In the genomic region with DNA sequence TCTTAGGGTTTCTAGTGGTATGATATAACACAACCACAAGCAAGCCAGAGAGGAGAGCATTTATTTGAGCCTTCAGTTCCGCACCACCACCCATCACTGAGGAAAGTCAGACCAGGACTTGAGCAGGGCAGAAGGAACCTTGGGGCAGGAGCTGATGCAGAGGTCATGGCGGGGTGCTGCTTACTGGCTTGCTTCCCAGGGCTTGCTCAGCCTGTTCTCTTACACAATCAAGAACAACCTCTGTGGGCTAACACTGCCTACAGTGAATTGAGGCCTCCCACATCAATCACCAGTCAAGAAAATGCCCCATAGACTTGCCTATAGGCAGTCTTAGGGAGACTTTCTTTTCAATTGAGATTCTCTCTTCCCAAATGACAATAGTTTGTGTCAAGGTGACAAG, we compare ENCODE assay signal across 16 mouse cellular contexts.
DNase-seq lines count a peak whose midpoint lies in the region; ATAC-seq and TF ChIP-seq lines count a peak whose summit lies in the region.
"Had no signal": no experiment of that assay in that cellular context is flagged by ENCODE, and none has a peak within 500 bp of the region (broad histone marks: within the 10 kb centered on the region; RNA-seq: fewer than 3 reads in every experiment).

No protein-coding gene starts in this region.

- no peaks in the 10 kb centered on the region for H3K27me3 ChIP-seq in kidney, adult 2 months (replicated peaks; ENCODE audit: control insufficient read depth, insufficient read depth, low read length)
- no peaks in the 10 kb centered on the region for H3K27me3 ChIP-seq in midbrain, embryonic 14.5 days (ENCODE audit: control insufficient read depth, insufficient read depth, low read length)
- H3K27me3 ChIP-seq: embryonic facial prominence, embryonic 15.5 days; heart, embryonic 15.5 days; hindbrain, embryonic 12.5 days; intestine, embryonic 15.5 days; liver, embryonic 12.5 days; neural tube, embryonic 13.5 days had no signal

- H3K4me2 ChIP-seq in midbrain, embryonic 14.5 days (ENCODE audit: low read length): no peak overlapping the region
- H3K4me2 ChIP-seq: embryonic facial prominence, embryonic 15.5 days; heart, embryonic 15.5 days; hindbrain, embryonic 12.5 days; intestine, embryonic 15.5 days; liver, embryonic 12.5 days; neural tube, embryonic 13.5 days had no signal

- no peak for ATAC-seq in midbrain, embryonic 14.5 days (ENCODE audit: low FRiP score, low TSS enrichment)
- ATAC-seq: intestine, embryonic 15.5 days; liver, embryonic 12.5 days had no signal

- H3K36me3 ChIP-seq in kidney, adult 2 months (ENCODE audit: control insufficient read depth, insufficient read depth, low read length): no peaks in the 10 kb centered on the region
- H3K36me3 ChIP-seq in midbrain, embryonic 14.5 days (ENCODE audit: control insufficient read depth, insufficient read depth, low read length): no peaks in the 10 kb centered on the region
- H3K36me3 ChIP-seq: embryonic facial prominence, embryonic 15.5 days; heart, embryonic 15.5 days; hindbrain, embryonic 12.5 days; intestine, embryonic 15.5 days; liver, embryonic 12.5 days; neural tube, embryonic 13.5 days had no signal

- H3K9me3 ChIP-seq in midbrain, embryonic 14.5 days (ENCODE audit: control insufficient read depth, low read length): no peaks in the 10 kb centered on the region
- H3K9me3 ChIP-seq: embryonic facial prominence, embryonic 15.5 days; heart, embryonic 15.5 days; hindbrain, embryonic 12.5 days; intestine, embryonic 15.5 days; liver, embryonic 12.5 days; neural tube, embryonic 13.5 days had no signal

- DNase-seq in urinary bladder, adult 18-20 months (ENCODE audit: low spot score in 2 of 2): peak; percentile 8 to 16
- DNase-seq in urinary bladder, adult 2 months (ENCODE audit: low spot score): no peak
- DNase-seq in adrenal gland, adult 8-10 months: peak; percentile 83
- peak; percentile 21 for DNase-seq in kidney, adult 2 months
- peak; percentile 43 for DNase-seq in lung, postnatal 36 days
- DNase-seq in midbrain, embryonic 14.5 days: no peak
- DNase-seq in neural tube, embryonic 10.5 days (ENCODE audit: extremely low spot score, low spot score): no peak
- no peak for DNase-seq in thymus, postnatal 0 days (ENCODE audit: low spot score)
- DNase-seq: left cerebral cortex, postnatal 4 days; thymus, adult 18-20 months had no signal

- WGBS in kidney, adult 2 months: 60% methylated on average over 2 of the region's 2 CpGs
- 88% methylated on average over 2 of the region's 2 CpGs for WGBS in midbrain, embryonic 14.5 days

- no peak for TF ChIP-seq CTCF in kidney, adult 2 months (conservative IDR thresholded peaks at IDR 0.05; ENCODE audit: insufficient read depth, insufficient read length, low read depth, low read length)

- no peak overlapping the region for H3K4me3 ChIP-seq in kidney, adult 2 months (ENCODE audit: insufficient read depth, low read depth, low read length)
- no peak overlapping the region for H3K4me3 ChIP-seq in midbrain, embryonic 14.5 days (replicated peaks; ENCODE audit: low read depth, low read length)
- H3K4me3 ChIP-seq: embryonic facial prominence, embryonic 15.5 days; heart, embryonic 15.5 days; hindbrain, embryonic 12.5 days; intestine, embryonic 15.5 days; liver, embryonic 12.5 days; neural tube, embryonic 13.5 days had no signal

- H3K27ac ChIP-seq in kidney, adult 2 months (ENCODE audit: insufficient read depth, low read depth, low read length): no peak overlapping the region
- no peak overlapping the region for H3K27ac ChIP-seq in midbrain, embryonic 14.5 days (replicated peaks; ENCODE audit: low read depth, low read length)
- H3K27ac ChIP-seq: embryonic facial prominence, embryonic 15.5 days; heart, embryonic 15.5 days; hindbrain, embryonic 12.5 days; intestine, embryonic 15.5 days; liver, embryonic 12.5 days; neural tube, embryonic 13.5 days had no signal

- no peak for TF ChIP-seq POLR2A in kidney, adult 2 months (IDR thresholded peaks at IDR 0.05; ENCODE audit: low read depth, low read length)

- no peaks in the 10 kb centered on the region for H3K4me1 ChIP-seq in kidney, adult 2 months (ENCODE audit: control insufficient read depth, insufficient read depth, low read length)
- peaks cover 7% of the 10 kb centered on the region; the same call in 1 of the 2 replicates for H3K4me1 ChIP-seq in midbrain, embryonic 14.5 days (ENCODE audit: control insufficient read depth, insufficient read depth, low read length)
- H3K4me1 ChIP-seq: embryonic facial prominence, embryonic 15.5 days; intestine, embryonic 15.5 days; liver, embryonic 12.5 days had no signal

- H3K9ac ChIP-seq in midbrain, embryonic 14.5 days (replicated peaks; ENCODE audit: low read length): no peak overlapping the region
- H3K9ac ChIP-seq: embryonic facial prominence, embryonic 15.5 days; heart, embryonic 15.5 days; hindbrain, embryonic 12.5 days; intestine, embryonic 15.5 days; liver, embryonic 12.5 days; neural tube, embryonic 13.5 days had no signal

Comparison
In these comparisons a context has a peak if more than half of its experiments do, and no peak if none do; other contexts are left out.
1. DNase-seq: peak in urinary bladder, adult 18-20 months (2 of 2), adrenal gland, adult 8-10 months (single experiment), kidney, adult 2 months (single experiment) and lung, postnatal 36 days (single experiment); none in urinary bladder, adult 2 months (single experiment), midbrain, embryonic 14.5 days (single experiment), neural tube, embryonic 10.5 days (single experiment) and thymus, postnatal 0 days (single experiment).